Mouse (Mus musculus): Measurements from ENCODE around the gene Smpd3.

Smpd3 gene

GRCm38 (mm10) chr8:106337852-106338521 lies at the start of gene Smpd3:
Smpd3 (minus strand) TSS chr8:106337988.
- peak; percentile 94 for DNase-seq (ENCODE audit: extremely low read depth, insufficient read length, low spot score)

- DNase-seq (ENCODE audit: extremely low read depth, insufficient read length, low spot score), result no peak
These were observed 43.2 kb upstream of the Smpd3 start for GRCm38 (mm10) chr8:106381026-106381425.

GRCm38 (mm10) chr8:106379357-106379756 lies 41.6 kb upstream of the Smpd3 start:
- DNase-seq (ENCODE audit: extremely low read depth, insufficient read length, low spot score), result no peak

- DNase-seq (ENCODE audit: extremely low read depth, insufficient read length, low spot score), result peak; percentile 43
These were observed 40.8 kb upstream of the Smpd3 start for GRCm38 (mm10) chr8:106378501-106379048.

- DNase-seq (ENCODE audit: extremely low read depth, insufficient read length, low spot score), result no peak
These were observed 39.1 kb upstream of the Smpd3 start for GRCm38 (mm10) chr8:106376862-106377261.

- no peak for DNase-seq (ENCODE audit: extremely low read depth, insufficient read length, low spot score)
These were observed 38.2 kb upstream of the Smpd3 start for GRCm38 (mm10) chr8:106375957-106376356.

- DNase-seq (ENCODE audit: extremely low read depth, insufficient read length, low spot score), result no peak
These were observed 31.3 kb upstream of the Smpd3 start for GRCm38 (mm10) chr8:106369069-106369468.

- no peak for DNase-seq (ENCODE audit: extremely low read depth, insufficient read length, low spot score)
These were observed 30.7 kb upstream of the Smpd3 start for GRCm38 (mm10) chr8:106368501-106368900.

GRCm38 (mm10) chr8:106364837-106365236 lies 27.0 kb upstream of the Smpd3 start:
- no peak for DNase-seq (ENCODE audit: extremely low read depth, insufficient read length, low spot score)

GRCm38 (mm10) chr8:106364278-106364677 lies 26.5 kb upstream of the Smpd3 start:
- no peak for DNase-seq (ENCODE audit: extremely low read depth, insufficient read length, low spot score)

- DNase-seq (ENCODE audit: extremely low read depth, insufficient read length, low spot score), result no peak
These were observed 25.5 kb upstream of the Smpd3 start for GRCm38 (mm10) chr8:106363321-106363720.

- no peak for DNase-seq (ENCODE audit: extremely low read depth, insufficient read length, low spot score)
These were observed 22.0 kb upstream of the Smpd3 start for GRCm38 (mm10) chr8:106359650-106360338.

- DNase-seq (ENCODE audit: extremely low read depth, insufficient read length, low spot score), result no peak
These were observed 13.3 kb upstream of the Smpd3 start for GRCm38 (mm10) chr8:106351135-106351534.

- peak; percentile 30 for DNase-seq (ENCODE audit: extremely low read depth, insufficient read length, low spot score)
These were observed 11.6 kb upstream of the Smpd3 start for GRCm38 (mm10) chr8:106349398-106349797.

GRCm38 (mm10) chr8:106346123-106346522 lies 8.3 kb upstream of the Smpd3 start:
- no peak for DNase-seq (ENCODE audit: extremely low read depth, insufficient read length, low spot score)

- DNase-seq (ENCODE audit: extremely low read depth, insufficient read length, low spot score), result no peak
These were observed 5.7 kb upstream of the Smpd3 start for GRCm38 (mm10) chr8:106343471-106343870.

- DNase-seq (ENCODE audit: extremely low read depth, insufficient read length, low spot score), result no peak
These were observed 5.0 kb upstream of the Smpd3 start for GRCm38 (mm10) chr8:106342828-106343227.

GRCm38 (mm10) chr8:106338741-106339209 lies 987 bp upstream of the Smpd3 start:
- no peak for DNase-seq (ENCODE audit: extremely low read depth, insufficient read length, low spot score)

GRCm38 (mm10) chr8:106336561-106336960 lies 1.2 kb downstream of the Smpd3 start:
- DNase-seq (ENCODE audit: extremely low read depth, insufficient read length, low spot score), result peak; percentile 11

GRCm38 (mm10) chr8:106336031-106336430 lies 1.8 kb downstream of the Smpd3 start:
- DNase-seq (ENCODE audit: extremely low read depth, insufficient read length, low spot score), result no peak

- no peak for DNase-seq (ENCODE audit: extremely low read depth, insufficient read length, low spot score)
These were observed 2.6 kb downstream of the Smpd3 start for GRCm38 (mm10) chr8:106335196-106335595.

GRCm38 (mm10) chr8:106333346-106333745 lies 4.4 kb downstream of the Smpd3 start:
- DNase-seq (ENCODE audit: extremely low read depth, insufficient read length, low spot score), result no peak

Data from 3134 (cell line).